Mouse (Mus musculus): ENCODE data around the gene Rgs16. TPM values are rescaled to one million over a fixed set of nuclear protein-coding genes. Genes with fewer than 3 reads are reported as not detected.

Rgs16 gene
- polyA plus RNA-seq, 1 experiment from 2014 or later, result 4.0 TPM

- no peak overlapping the region for H3K4me2 ChIP-seq (ENCODE audit: low read length)
- peaks cover 1% of the 10 kb centered on the region; the same call in 1 of the 2 replicates for H3K27me3 ChIP-seq (ENCODE audit: insufficient read depth, low read length)
- no peak overlapping the region for H3K9ac ChIP-seq (ENCODE audit: low read depth, low read length)
- no peaks in the 10 kb centered on the region for H3K9me3 ChIP-seq (replicated peaks; ENCODE audit: low read length)
- ATAC-seq (replicated peaks; ENCODE audit: low FRiP score, low read depth), result no peak
- H3K36me3 ChIP-seq (ENCODE audit: insufficient read depth, low read length), result no peaks in the 10 kb centered on the region
- TF ChIP-seq CTCF (IDR thresholded peaks at IDR 0.05; ENCODE audit: low read depth), result no peak
- WGBS, result 71% methylated on average over 14 of the region's 14 CpGs
- H3K4me3 ChIP-seq (replicated peaks; ENCODE audit: low read depth, low read length), result no peak overlapping the region
- H3K4me1 ChIP-seq (replicated peaks; ENCODE audit: insufficient read depth, low read length), result peaks cover 9% of the 10 kb centered on the region; the same call in 1 of the 2 replicates
- no peak for DNase-seq (ENCODE audit: low spot score)
- H3K27ac ChIP-seq, result no peak overlapping the region
These were observed 6.0 kb downstream of the Rgs16 start for GRCm38 (mm10) chr1:153746119-153746670.

GRCm38 (mm10) chr1:153746728-153747127 lies 6.6 kb downstream of the Rgs16 start:
- Histone ChIP-seq H3K27me3 (ENCODE audit: insufficient read depth, low read length) (no peaks in the 10 kb centered on the region), H3K36me3 (ENCODE audit: insufficient read depth, low read length) (no peaks in the 10 kb centered on the region), H3K4me3 (replicated peaks; ENCODE audit: low read depth, low read length) (no peak overlapping the region), H3K9me3 (replicated peaks; ENCODE audit: low read length) (no peaks in the 10 kb centered on the region), H3K9ac (ENCODE audit: low read depth, low read length) (no peak overlapping the region), H3K27ac (no peak overlapping the region), H3K4me1 (replicated peaks; ENCODE audit: insufficient read depth, low read length) (peaks cover 9% of the 10 kb centered on the region; the same call in 1 of the 2 replicates), H3K4me2 (ENCODE audit: low read length) (no peak overlapping the region)
- ATAC-seq (replicated peaks; ENCODE audit: low FRiP score, low read depth) (no peak; the same call in 1 of the 2 replicates), DNase-seq (ENCODE audit: low spot score) (peak; percentile 93)
- TF ChIP-seq CTCF (IDR thresholded peaks at IDR 0.05; ENCODE audit: low read depth), result peak; percentile 95
- 5% methylated on average over 12 of the region's 12 CpGs for WGBS

GRCm38 (mm10) chr1:153747861-153748530 lies 7.8 kb downstream of the Rgs16 start:
- no peak for TF ChIP-seq CTCF (IDR thresholded peaks at IDR 0.05; ENCODE audit: low read depth)
- Histone ChIP-seq H3K36me3 (ENCODE audit: insufficient read depth, low read length) (no peaks in the 10 kb centered on the region), H3K4me1 (replicated peaks; ENCODE audit: insufficient read depth, low read length) (peaks cover 12% of the 10 kb centered on the region; the same call in 1 of the 2 replicates), H3K4me3 (replicated peaks; ENCODE audit: low read depth, low read length) (no peak overlapping the region), H3K9ac (ENCODE audit: low read depth, low read length) (no peak overlapping the region), H3K27ac (peak overlapping the region; percentile 25; the same call in 1 of the 2 replicates), H3K9me3 (replicated peaks; ENCODE audit: low read length) (no peaks in the 10 kb centered on the region), H3K4me2 (ENCODE audit: low read length) (peak overlapping the region; percentile 63), H3K27me3 (ENCODE audit: insufficient read depth, low read length) (no peaks in the 10 kb centered on the region)
- WGBS, result 57% methylated on average over 12 of the region's 12 CpGs
- ATAC-seq (replicated peaks; ENCODE audit: low FRiP score, low read depth) (no peak), DNase-seq (ENCODE audit: low spot score) (peak; percentile 58)

GRCm38 (mm10) chr1:153748549-153748948 lies 8.4 kb downstream of the Rgs16 start:
- Histone ChIP-seq H3K4me2 (ENCODE audit: low read length) (peak overlapping the region; percentile 63), H3K36me3 (ENCODE audit: insufficient read depth, low read length) (no peaks in the 10 kb centered on the region), H3K4me1 (replicated peaks; ENCODE audit: insufficient read depth, low read length) (peaks cover 12% of the 10 kb centered on the region; the same call in 1 of the 2 replicates), H3K9ac (ENCODE audit: low read depth, low read length) (0 out of 2 replicates have a peak overlapping the region, but pooled peaks have one; percentile 60), H3K27me3 (ENCODE audit: insufficient read depth, low read length) (no peaks in the 10 kb centered on the region), H3K9me3 (replicated peaks; ENCODE audit: low read length) (no peaks in the 10 kb centered on the region), H3K27ac (peak overlapping the region; percentile 73), H3K4me3 (replicated peaks; ENCODE audit: low read depth, low read length) (no peak overlapping the region)
- WGBS, result 0% methylated on average over 1 of the region's 1 CpGs
- ATAC-seq (replicated peaks; ENCODE audit: low FRiP score, low read depth), result no peak; the same call in 1 of the 2 replicates
- peak; percentile 90 for DNase-seq (ENCODE audit: low spot score)
- TF ChIP-seq CTCF (IDR thresholded peaks at IDR 0.05; ENCODE audit: low read depth), result no peak

- Histone ChIP-seq H3K27ac (peak within 1 kb of the TSS; percentile 73), H3K9ac (ENCODE audit: low read depth, low read length) (peak within 1 kb of the TSS; percentile 60; the same call in 1 of the 2 replicates), H3K36me3 (ENCODE audit: insufficient read depth, low read length) (no peaks in the 10 kb centered on the region), H3K4me1 (replicated peaks; ENCODE audit: insufficient read depth, low read length) (peaks cover 12% of the 10 kb centered on the region; the same call in 1 of the 2 replicates), H3K27me3 (ENCODE audit: insufficient read depth, low read length) (no peaks in the 10 kb centered on the region), H3K4me3 (replicated peaks; ENCODE audit: low read depth, low read length) (peak within 1 kb of the TSS; percentile 41), H3K4me2 (ENCODE audit: low read length) (peak within 1 kb of the TSS; percentile 63), H3K9me3 (replicated peaks; ENCODE audit: low read length) (no peaks in the 10 kb centered on the region)
- whole genome bisulfite sequencing, result 2% methylated on average over 18 of the region's 18 CpGs
- peak; percentile 93 for TF ChIP-seq CTCF (IDR thresholded peaks at IDR 0.05; ENCODE audit: low read depth)
- ATAC-seq (replicated peaks; ENCODE audit: low FRiP score, low read depth) (peak; percentile 71), DNase-seq (ENCODE audit: low spot score) (peak; percentile 95)
These were observed 9.2 kb downstream of the Rgs16 start, which contains the start of gene Rnasel for GRCm38 (mm10) chr1:153749211-153749801. Gene Rnasel (plus strand): TSS chr1:153749426.

- H3K4me3 ChIP-seq (replicated peaks; ENCODE audit: low read depth, low read length), result peak overlapping the region; percentile 41; the same call in 1 of the 2 replicates
- H3K27me3 ChIP-seq (ENCODE audit: insufficient read depth, low read length), result no peaks in the 10 kb centered on the region
- ATAC-seq (replicated peaks; ENCODE audit: low FRiP score, low read depth) (no peak), DNase-seq (ENCODE audit: low spot score) (no peak)
- H3K4me2 ChIP-seq (ENCODE audit: low read length), result peak overlapping the region; percentile 63
- peaks cover 12% of the 10 kb centered on the region; the same call in 1 of the 2 replicates for H3K4me1 ChIP-seq (replicated peaks; ENCODE audit: insufficient read depth, low read length)
- H3K9ac ChIP-seq (ENCODE audit: low read depth, low read length), result peak overlapping the region; percentile 60; the same call in 1 of the 2 replicates
- no peak for TF ChIP-seq CTCF (IDR thresholded peaks at IDR 0.05; ENCODE audit: low read depth)
- H3K9me3 ChIP-seq (replicated peaks; ENCODE audit: low read length), result no peaks in the 10 kb centered on the region
- peak overlapping the region; percentile 73 for H3K27ac ChIP-seq
- 49% methylated on average over 6 of the region's 6 CpGs for WGBS
- H3K36me3 ChIP-seq (ENCODE audit: insufficient read depth, low read length), result no peaks in the 10 kb centered on the region
These were observed 9.9 kb downstream of the Rgs16 start for GRCm38 (mm10) chr1:153750054-153750453.

All from kidney, postnatal 0 days (tissue).